Mouse (Mus musculus): ENCODE measurements around the gene Nop58. TPM values are rescaled to one million over a fixed set of nuclear protein-coding genes. Genes with fewer than 3 reads are reported as not detected.

The Nop58 gene
- polyA plus RNA-seq, 1 experiment = 25.5 TPM

DNA sequence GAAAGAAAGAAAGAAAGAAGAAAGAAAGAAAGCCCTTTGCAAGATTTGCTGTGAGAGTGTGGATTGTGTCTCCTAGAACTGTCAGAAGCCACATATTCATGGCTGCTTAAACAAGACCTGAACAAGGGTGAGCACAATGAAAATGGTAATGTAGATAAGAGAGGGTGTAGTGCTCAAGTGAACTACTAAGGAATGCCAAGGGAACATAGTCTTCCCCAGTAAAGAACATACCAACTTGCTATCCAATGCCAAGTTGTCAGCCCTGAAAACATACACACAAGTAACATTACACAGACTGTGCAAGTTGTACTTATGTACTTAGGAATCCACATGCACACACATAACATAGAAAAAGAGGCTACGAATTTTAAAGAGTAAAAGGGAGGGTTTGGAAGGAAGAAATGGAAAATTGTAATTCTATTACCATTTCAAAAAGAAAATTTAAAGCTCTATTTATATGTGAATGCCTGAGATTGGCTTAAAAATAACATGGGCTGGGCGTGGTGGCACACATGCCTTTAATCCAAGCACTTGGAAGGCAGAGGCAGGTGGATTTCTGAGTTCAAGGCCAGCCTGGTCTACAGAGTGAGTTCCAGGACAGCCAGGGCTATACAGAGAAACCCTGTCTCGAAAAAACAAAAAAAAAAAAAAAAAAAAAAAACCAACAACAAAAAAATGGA is 21.2 kb upstream of the Nop58 start:
- H3K27ac ChIP-seq (ENCODE audit: insufficient read depth, low read depth, low read length) = no peak overlapping the region
- no peak overlapping the region for H3K4me3 ChIP-seq (ENCODE audit: insufficient read depth, low read length)
- TF ChIP-seq CTCF (IDR thresholded peaks at IDR 0.05; ENCODE audit: low read depth, low read length) (no peak), POLR2A (IDR thresholded peaks at IDR 0.05; ENCODE audit: borderline replicate concordance, low read depth, low read length) (no peak)
- H3K4me1 ChIP-seq (ENCODE audit: control insufficient read depth, insufficient read depth, low read length) = peaks cover 11% of the 10 kb centered on the region; the same call in 1 of the 2 replicates

DNA sequence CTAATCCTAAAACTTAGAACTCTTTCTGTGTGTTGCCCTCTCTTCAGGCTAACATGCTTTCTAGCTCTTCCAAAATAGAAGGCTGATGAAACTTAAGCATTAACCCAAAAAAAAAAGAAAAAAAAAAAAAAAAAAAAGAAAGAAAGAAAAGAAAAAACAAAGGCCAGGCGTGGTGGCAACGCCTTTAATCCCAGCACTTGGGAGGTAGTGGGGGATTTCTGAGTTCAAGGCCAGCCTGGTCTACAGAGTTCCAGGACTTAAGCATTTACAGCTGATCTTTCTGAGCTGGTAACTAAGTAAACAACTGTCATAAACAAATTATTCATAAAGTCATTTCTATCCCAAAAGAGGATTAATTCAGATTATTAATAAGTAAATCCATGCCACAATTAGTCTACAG is 15.9 kb upstream of the Nop58 start:
- Histone ChIP-seq H3K4me1 (ENCODE audit: control insufficient read depth, insufficient read depth, low read length) (peaks cover 15% of the 10 kb centered on the region; the same call in 1 of the 2 replicates), H3K4me3 (ENCODE audit: insufficient read depth, low read length) (peak overlapping the region; percentile 25; the same call in 1 of the 2 replicates), H3K27ac (ENCODE audit: insufficient read depth, low read depth, low read length) (no peak overlapping the region)
- no peak for TF ChIP-seq POLR2A (IDR thresholded peaks at IDR 0.05; ENCODE audit: borderline replicate concordance, low read depth, low read length)
- no peak for TF ChIP-seq CTCF (IDR thresholded peaks at IDR 0.05; ENCODE audit: low read depth, low read length)

DNA sequence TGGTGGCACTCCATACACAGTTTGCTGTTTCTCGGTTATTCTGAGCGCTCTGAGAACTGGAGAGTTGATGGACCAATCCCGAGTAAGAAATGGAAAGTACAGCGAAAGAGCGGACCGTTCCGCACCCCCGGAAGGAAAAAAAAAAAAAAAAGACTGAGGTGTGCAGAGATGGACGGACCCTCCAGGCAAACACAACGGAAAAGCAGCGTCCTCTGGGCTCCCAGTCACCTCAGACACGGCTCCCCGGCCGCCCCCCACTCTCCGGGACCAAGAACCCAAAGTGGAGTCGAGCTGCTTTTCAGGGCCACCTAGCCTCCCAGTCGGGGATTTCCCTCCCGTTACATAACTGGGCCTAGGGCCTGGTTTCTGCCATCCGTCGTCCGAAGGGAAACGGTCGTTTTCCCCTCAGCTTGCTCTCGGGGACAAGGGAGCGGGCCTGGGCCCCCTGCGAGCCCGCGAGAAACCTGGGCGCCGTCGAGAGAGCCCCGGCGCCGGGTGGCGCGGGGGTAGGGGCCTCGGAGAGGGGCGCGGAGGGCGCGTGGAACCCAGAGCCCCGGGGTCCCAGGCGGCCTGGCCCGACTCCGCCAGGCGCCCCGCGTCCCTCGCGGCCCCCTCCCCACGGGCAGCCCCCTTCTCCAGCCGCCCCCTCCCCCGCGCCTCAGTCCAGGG is 14.7 kb upstream of the Nop58 start:
- TF ChIP-seq CTCF (IDR thresholded peaks at IDR 0.05; ENCODE audit: low read depth, low read length) (no peak), POLR2A (IDR thresholded peaks at IDR 0.05; ENCODE audit: borderline replicate concordance, low read depth, low read length) (no peak)
- H3K4me3 ChIP-seq (ENCODE audit: insufficient read depth, low read length) = peak overlapping the region; percentile 97
- peaks cover 15% of the 10 kb centered on the region; the same call in 1 of the 2 replicates for H3K4me1 ChIP-seq (ENCODE audit: control insufficient read depth, insufficient read depth, low read length)
- peak overlapping the region; percentile 70 for H3K27ac ChIP-seq (ENCODE audit: insufficient read depth, low read depth, low read length)

DNA sequence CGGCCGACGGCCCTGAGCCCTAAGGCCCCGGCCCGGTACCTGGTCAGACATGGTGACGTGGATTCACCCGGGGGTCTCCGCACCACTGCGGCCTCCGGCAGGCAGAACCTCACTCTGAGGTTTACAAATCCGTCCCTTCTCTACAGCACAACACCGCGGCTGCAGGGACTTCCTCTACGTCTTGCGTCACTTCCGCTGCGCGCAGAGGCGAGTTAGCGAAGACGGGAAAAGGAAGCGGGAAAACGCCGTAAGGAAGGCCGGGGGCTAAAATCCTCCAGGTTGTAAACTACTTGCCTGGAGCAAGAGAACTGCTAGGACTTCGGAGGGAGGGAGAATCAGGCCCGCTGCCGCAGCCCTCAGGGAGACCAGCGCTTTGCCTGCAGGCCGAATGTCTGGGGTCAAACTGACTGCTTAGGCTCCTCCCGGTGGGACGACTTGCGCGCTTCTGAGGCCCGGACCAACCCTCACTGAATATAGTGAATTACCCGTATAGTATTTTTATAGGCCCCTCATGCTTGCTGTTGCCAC is 14.1 kb upstream of the Nop58 start, which contains the start of gene Sumo1:
TSS of gene Sumo1 (minus strand) at position 194 of the 528 bp plus-strand sequence.
- no peak for TF ChIP-seq CTCF (IDR thresholded peaks at IDR 0.05; ENCODE audit: low read depth, low read length)
- no peak; the same call in 1 of the 2 replicates for TF ChIP-seq POLR2A (IDR thresholded peaks at IDR 0.05; ENCODE audit: borderline replicate concordance, low read depth, low read length)
- H3K27ac ChIP-seq (ENCODE audit: insufficient read depth, low read depth, low read length) = peak within 1 kb of the TSS; percentile 85
- peaks cover 13% of the 10 kb centered on the region; the same call in 1 of the 2 replicates for H3K4me1 ChIP-seq (ENCODE audit: control insufficient read depth, insufficient read depth, low read length)
- H3K4me3 ChIP-seq (ENCODE audit: insufficient read depth, low read length) = peak within 1 kb of the TSS; percentile 97

DNA sequence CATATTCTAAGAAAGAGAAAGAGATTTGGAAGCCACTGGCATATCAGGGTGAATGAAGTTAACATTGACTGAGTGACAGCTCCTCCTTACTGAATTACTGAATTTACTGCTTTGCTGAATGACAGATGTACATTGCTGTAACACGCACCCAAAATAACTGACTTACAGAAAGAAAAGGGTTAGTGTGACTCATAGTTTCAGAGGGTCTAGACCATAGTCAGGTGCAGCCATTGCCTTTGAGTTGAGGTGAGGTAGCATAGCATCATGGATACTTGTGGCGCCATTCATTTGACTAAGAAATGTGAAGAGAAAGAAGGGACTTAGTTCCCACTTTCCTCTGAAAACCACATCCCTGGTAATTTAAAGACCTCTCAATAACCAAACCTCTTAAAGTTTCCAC is 11.1 kb upstream of the Nop58 start:
- Histone ChIP-seq H3K4me3 (ENCODE audit: insufficient read depth, low read length) (no peak overlapping the region), H3K27ac (ENCODE audit: insufficient read depth, low read depth, low read length) (no peak overlapping the region), H3K4me1 (ENCODE audit: control insufficient read depth, insufficient read depth, low read length) (peaks cover 5% of the 10 kb centered on the region; the same call in 1 of the 2 replicates)
- no peak for TF ChIP-seq POLR2A (IDR thresholded peaks at IDR 0.05; ENCODE audit: borderline replicate concordance, low read depth, low read length)

DNA sequence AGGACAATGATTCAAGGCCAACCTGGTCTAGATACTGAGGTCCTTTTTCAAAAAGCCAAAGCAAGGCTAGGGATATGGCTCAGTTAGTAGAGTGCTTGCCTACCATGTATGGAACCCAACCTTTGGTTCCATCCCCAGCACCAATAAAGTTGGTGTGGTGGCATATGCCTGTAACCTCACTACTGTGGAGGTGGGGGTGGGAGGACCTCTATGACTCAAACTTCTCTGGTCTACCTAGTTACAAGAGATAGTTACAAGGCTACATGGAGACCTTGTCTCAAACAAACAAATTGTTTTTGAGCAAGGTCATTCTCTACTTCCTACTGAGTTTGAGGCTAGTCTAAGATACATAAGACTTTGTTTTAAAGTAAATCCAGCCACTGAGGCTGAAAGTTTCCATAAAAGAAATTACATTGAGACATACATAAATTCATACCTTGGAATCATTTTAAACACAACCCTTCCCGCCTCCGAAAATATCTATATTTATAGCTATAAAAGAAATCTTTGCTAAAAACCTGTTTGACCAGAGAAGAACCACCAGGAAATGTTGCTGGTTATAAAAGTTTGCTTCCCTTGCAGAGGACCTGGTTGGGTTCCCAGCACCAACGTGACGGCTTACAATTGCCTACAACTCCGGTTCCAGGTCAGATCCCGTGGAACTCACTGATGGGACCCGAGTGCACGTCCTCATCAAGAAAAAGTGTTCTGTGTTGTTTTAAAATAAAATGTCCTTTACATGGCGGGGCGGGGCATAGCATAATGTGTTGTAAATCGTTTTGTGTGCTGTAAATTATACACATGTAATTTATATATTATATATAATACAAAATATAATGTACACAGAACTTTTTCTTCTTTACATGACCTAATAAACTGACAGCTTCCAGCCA is 599 bp upstream of the Nop58 start:
- TF ChIP-seq POLR2A (IDR thresholded peaks at IDR 0.05; ENCODE audit: borderline replicate concordance, low read depth, low read length) = no peak
- TF ChIP-seq CTCF (IDR thresholded peaks at IDR 0.05; ENCODE audit: low read depth, low read length) = no peak
- peak overlapping the region; percentile 41 for H3K4me3 ChIP-seq (ENCODE audit: insufficient read depth, low read length)
- H3K4me1 ChIP-seq (ENCODE audit: control insufficient read depth, insufficient read depth, low read length) = peaks cover 2% of the 10 kb centered on the region; the same call in 1 of the 2 replicates

DNA sequence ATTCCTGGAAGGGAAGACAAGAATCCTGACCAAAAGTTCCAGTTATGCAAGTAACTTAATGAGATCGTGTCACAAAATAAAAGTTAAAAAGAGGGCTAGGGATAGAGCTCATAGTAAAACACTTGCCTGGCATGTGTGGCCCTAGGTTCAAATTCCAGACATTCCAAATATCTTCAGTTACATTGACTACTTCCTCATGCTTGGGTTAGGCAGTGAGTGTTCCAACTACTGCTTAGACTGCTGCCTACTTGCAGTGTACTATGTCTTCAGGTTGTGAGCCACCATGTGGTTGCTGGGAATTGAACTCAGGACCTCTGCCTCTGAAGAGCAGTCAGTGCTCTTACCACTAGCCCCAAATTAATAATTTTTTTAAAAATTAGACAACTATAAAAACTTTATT is 2.7 kb downstream of the Nop58 start:
- H3K4me3 ChIP-seq (ENCODE audit: insufficient read depth, low read length) = peak overlapping the region; percentile 13; the same call in 1 of the 2 replicates
- no peak overlapping the region for H3K27ac ChIP-seq (ENCODE audit: insufficient read depth, low read depth, low read length)
- TF ChIP-seq POLR2A (IDR thresholded peaks at IDR 0.05; ENCODE audit: borderline replicate concordance, low read depth, low read length) (no peak), CTCF (IDR thresholded peaks at IDR 0.05; ENCODE audit: low read depth, low read length) (no peak)
- H3K4me1 ChIP-seq (ENCODE audit: control insufficient read depth, insufficient read depth, low read length) = peaks cover 2% of the 10 kb centered on the region; the same call in 1 of the 2 replicates

More for the DNA sequence above, 599 bp upstream of the Nop58 start:
- H3K27ac ChIP-seq (ENCODE audit: insufficient read depth, low read depth, low read length) = peak overlapping the region; percentile 44

DNA sequence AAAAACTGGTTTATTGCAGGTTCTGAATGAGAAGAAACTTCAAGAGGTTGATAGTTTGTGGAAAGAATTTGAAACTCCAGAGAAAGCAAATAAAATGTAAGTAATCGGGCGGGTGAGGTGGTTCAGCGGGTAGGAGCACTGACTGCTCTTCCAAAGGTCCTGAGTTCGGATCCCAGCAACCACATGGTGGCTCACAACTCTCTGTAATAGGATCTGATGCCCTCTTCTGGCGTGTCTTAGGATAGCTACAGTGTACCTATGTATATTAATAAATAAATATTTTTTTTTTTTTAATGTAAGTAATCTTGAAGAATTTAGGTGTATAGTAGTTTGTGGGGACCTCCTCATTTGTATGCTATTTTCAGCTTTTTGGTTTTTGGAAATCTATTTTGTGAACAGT is 5.7 kb downstream of the Nop58 start:
- H3K4me1 ChIP-seq (ENCODE audit: control insufficient read depth, insufficient read depth, low read length) = peaks cover 2% of the 10 kb centered on the region; the same call in 1 of the 2 replicates
- no peak overlapping the region for H3K4me3 ChIP-seq (ENCODE audit: insufficient read depth, low read length)
- no peak overlapping the region for H3K27ac ChIP-seq (ENCODE audit: insufficient read depth, low read depth, low read length)
- TF ChIP-seq POLR2A (IDR thresholded peaks at IDR 0.05; ENCODE audit: borderline replicate concordance, low read depth, low read length) (no peak), CTCF (IDR thresholded peaks at IDR 0.05; ENCODE audit: low read depth, low read length) (no peak)

DNA sequence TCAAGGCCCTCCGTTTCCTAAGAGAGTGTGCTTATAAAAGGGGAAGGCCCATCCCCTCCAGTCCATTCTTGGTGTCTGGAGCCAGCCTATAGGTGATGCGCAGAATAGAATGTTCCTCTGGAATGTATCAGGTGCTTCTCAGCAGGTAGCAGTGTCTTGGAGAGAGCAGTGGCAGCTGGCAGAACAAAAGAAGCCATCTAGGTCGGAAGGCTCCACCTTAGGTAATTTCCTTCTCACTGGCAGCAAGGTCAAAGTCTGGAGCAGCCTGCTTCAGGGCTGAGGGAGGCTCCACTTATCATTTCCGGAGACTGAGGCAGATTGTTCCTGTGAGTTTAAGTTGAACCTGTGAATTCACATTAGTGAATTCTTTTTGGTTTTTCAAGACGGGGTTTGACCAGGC is 13.0 kb downstream of the Nop58 start:
- no peak for TF ChIP-seq POLR2A (IDR thresholded peaks at IDR 0.05; ENCODE audit: borderline replicate concordance, low read depth, low read length)
- no peak for TF ChIP-seq CTCF (IDR thresholded peaks at IDR 0.05; ENCODE audit: low read depth, low read length)
- H3K4me3 ChIP-seq (ENCODE audit: insufficient read depth, low read length) = no peak overlapping the region

More for the DNA sequence above, 13.0 kb downstream of the Nop58 start:
- Histone ChIP-seq H3K4me1 (ENCODE audit: control insufficient read depth, insufficient read depth, low read length) (no peaks in the 10 kb centered on the region), H3K27ac (ENCODE audit: insufficient read depth, low read depth, low read length) (no peak overlapping the region)
